8 mouse cellular contexts compared by ENCODE assay signal in genomic region chr5:142904208-142905037, GRCm38 (mm10). TPM values are rescaled to one million over a fixed set of nuclear protein-coding genes. Genes with fewer than 3 reads are reported as not detected.
DNase-seq lines count a peak whose midpoint lies in the region; ATAC-seq and TF ChIP-seq lines count a peak whose summit lies in the region.

No protein-coding gene starts in this region.

- peaks cover 48% of the 10 kb centered on the region for H3K4me1 ChIP-seq in forebrain, embryonic 12.5 days
- H3K4me1 ChIP-seq in limb, embryonic 12.5 days (replicated peaks): peaks cover 48% of the 10 kb centered on the region
- peaks cover 45% of the 10 kb centered on the region for H3K4me1 ChIP-seq in stomach, embryonic 15.5 days

- no peaks in the 10 kb centered on the region for H3K27me3 ChIP-seq in forebrain, embryonic 12.5 days
- no peaks in the 10 kb centered on the region for H3K27me3 ChIP-seq in limb, embryonic 12.5 days
- no peaks in the 10 kb centered on the region for H3K27me3 ChIP-seq in stomach, embryonic 15.5 days (replicated peaks)

- no peak for TF ChIP-seq CTCF in gastrocnemius, adult 2 months (IDR thresholded peaks at IDR 0.05)

- H3K4me3 ChIP-seq in gastrocnemius, adult 2 months: peak overlapping the region; percentile 99
- H3K4me3 ChIP-seq in forebrain, embryonic 12.5 days (replicated peaks): peak overlapping the region; percentile 68
- H3K4me3 ChIP-seq in limb, embryonic 12.5 days (replicated peaks): peak overlapping the region; percentile 98
- H3K4me3 ChIP-seq in stomach, embryonic 15.5 days (replicated peaks): peak overlapping the region; percentile 93

- peak overlapping the region; percentile 100 for H3K27ac ChIP-seq in gastrocnemius, adult 2 months
- peak overlapping the region; percentile 99 for H3K27ac ChIP-seq in forebrain, embryonic 12.5 days
- peak overlapping the region; percentile 100 for H3K27ac ChIP-seq in limb, embryonic 12.5 days
- peak overlapping the region; percentile 100 for H3K27ac ChIP-seq in stomach, embryonic 15.5 days

- no peak for ATAC-seq in forebrain, embryonic 12.5 days (ENCODE audit: low FRiP score)
- ATAC-seq in limb, embryonic 12.5 days (ENCODE audit: insufficient number of reproducible peaks, insufficient read depth, low FRiP score, low TSS enrichment, low read depth): no peak
- no peak for ATAC-seq in stomach, embryonic 15.5 days (ENCODE audit: insufficient read depth, low FRiP score, low read depth)

- peak overlapping the region; percentile 98 for H3K9ac ChIP-seq in forebrain, embryonic 12.5 days
- H3K9ac ChIP-seq in limb, embryonic 12.5 days (replicated peaks): peak overlapping the region; percentile 100
- peak overlapping the region; percentile 97 for H3K9ac ChIP-seq in stomach, embryonic 15.5 days

- no peaks in the 10 kb centered on the region for H3K9me3 ChIP-seq in forebrain, embryonic 12.5 days
- H3K9me3 ChIP-seq in limb, embryonic 12.5 days: no peaks in the 10 kb centered on the region
- H3K9me3 ChIP-seq in stomach, embryonic 15.5 days: no peaks in the 10 kb centered on the region

- 82% methylated on average over 19 of the region's 19 CpGs for WGBS in forebrain, embryonic 12.5 days
- 80% methylated on average over 19 of the region's 19 CpGs for WGBS in limb, embryonic 12.5 days
- WGBS in stomach, embryonic 15.5 days: 57% methylated on average over 19 of the region's 19 CpGs

- intact Hi-C loops in gastrocnemius, adult 2 months (cut with DNase I): loop anchor here (1.0 to 5.0 kb wide), 2 partner anchors 28 to 82 kb away; no protein-coding TSS in a partner anchor

- peak overlapping the region; percentile 80 for H3K4me2 ChIP-seq in forebrain, embryonic 12.5 days
- H3K4me2 ChIP-seq in limb, embryonic 12.5 days: peak overlapping the region; percentile 76
- peak overlapping the region; percentile 72 for H3K4me2 ChIP-seq in stomach, embryonic 15.5 days

- peaks cover 60% of the 10 kb centered on the region for H3K36me3 ChIP-seq in forebrain, embryonic 12.5 days (replicated peaks)
- peaks cover 57% of the 10 kb centered on the region for H3K36me3 ChIP-seq in limb, embryonic 12.5 days
- H3K36me3 ChIP-seq in stomach, embryonic 15.5 days: peaks cover 46% of the 10 kb centered on the region

- no peak for DNase-seq in gastrocnemius, adult 2 months
- DNase-seq in gastrocnemius, postnatal 10 days: no peak
- DNase-seq in B cell, adult 2 months: peak; percentile 47 to 52
- DNase-seq in ovary, adult 18-20 months (ENCODE audit: low spot score): no peak
- DNase-seq in left cerebral cortex, adult 11 months (ENCODE audit: low spot score): no peak

RNA-seq across cellular contexts. Expression of gene Actb, which starts 2.1 kb away (rescaled TPM):
- 100 to 1,000 TPM; 365 to 571 TPM for total RNA-seq in gastrocnemius, adult 2 months (2021)
- total RNA-seq in gastrocnemius, postnatal 10 days (2021): 1,000 to 10,000 TPM; 1,451 to 1,869 TPM
- polyA plus RNA-seq in forebrain, embryonic 12.5 days (2016; fragmentation: Nextera tagmentation; extraction: Ambion mirVana): 12,389 and 14,301 TPM in 2 replicates
- 12,553 and 13,538 TPM in 2 replicates for polyA plus RNA-seq in limb, embryonic 12.5 days (2016; fragmentation: Nextera tagmentation; extraction: Ambion mirVana)
- 14,327 and 14,357 TPM in 2 replicates for polyA plus RNA-seq in stomach, embryonic 15.5 days (2015; fragmentation: Nextera tagmentation; extraction: Ambion mirVana)

RNA-seq across cellular contexts. Expression of gene Fbxl18, which starts 9.2 kb away (rescaled TPM):
- total RNA-seq in gastrocnemius, adult 2 months (2021): 1 to 10 TPM; 5.8 to 6.2 TPM
- total RNA-seq in gastrocnemius, postnatal 10 days (2021): 1 to 10 TPM; 7.1 to 8.4 TPM
- 24.0 and 24.6 TPM in 2 replicates for polyA plus RNA-seq in forebrain, embryonic 12.5 days (2016; fragmentation: Nextera tagmentation; extraction: Ambion mirVana)
- 13.0 and 13.1 TPM in 2 replicates for polyA plus RNA-seq in limb, embryonic 12.5 days (2016; fragmentation: Nextera tagmentation; extraction: Ambion mirVana)
- 12.3 and 12.6 TPM in 2 replicates for polyA plus RNA-seq in stomach, embryonic 15.5 days (2015; fragmentation: Nextera tagmentation; extraction: Ambion mirVana)

RNA-seq across cellular contexts. Expression of gene Fscn1, which starts 55.7 kb away (rescaled TPM):
- 1 to 10 TPM; 4.4 to 7.3 TPM for total RNA-seq in gastrocnemius, adult 2 months (2021)
- total RNA-seq in gastrocnemius, postnatal 10 days (2021): 100 to 1,000 TPM in 1 of 2 experiments, 10 to 100 TPM in 1; 94.0 to 121 TPM
- polyA plus RNA-seq in forebrain, embryonic 12.5 days (2016; fragmentation: Nextera tagmentation; extraction: Ambion mirVana): 665 and 748 TPM in 2 replicates
- polyA plus RNA-seq in limb, embryonic 12.5 days (2016; fragmentation: Nextera tagmentation; extraction: Ambion mirVana): 576 and 587 TPM in 2 replicates
- 181 and 185 TPM in 2 replicates for polyA plus RNA-seq in stomach, embryonic 15.5 days (2015; fragmentation: Nextera tagmentation; extraction: Ambion mirVana)

Comparison
In these comparisons a context has a peak if more than half of its experiments do, and no peak if none do; other contexts are left out.
1. DNase-seq: peak in B cell, adult 2 months (2 of 2); none in gastrocnemius, adult 2 months (single experiment), gastrocnemius, postnatal 10 days (single experiment), ovary, adult 18-20 months (single experiment) and left cerebral cortex, adult 11 months (single experiment).
2. Peak in every context shown above with its lines, with median percentiles within 50 percentile points of each other: H3K27ac ChIP-seq, H3K4me3 ChIP-seq, H3K4me2 ChIP-seq and H3K9ac ChIP-seq.